8 mouse cellular contexts compared by ENCODE assay signal in genomic region chr1:38799304-38799703, GRCm38 (mm10). TPM values are rescaled to one million over a fixed set of nuclear protein-coding genes. Genes with fewer than 3 reads are reported as not detected.
DNase-seq lines count a peak whose midpoint lies in the region; ATAC-seq and TF ChIP-seq lines count a peak whose summit lies in the region.

No protein-coding gene starts in this region.

- TF ChIP-seq CTCF in forebrain, postnatal 0 days (IDR thresholded peaks at IDR 0.05; ENCODE audit: low read depth) = peak; percentile 86
- TF ChIP-seq CTCF in spleen, adult 2 months (IDR thresholded peaks at IDR 0.05; ENCODE audit: extremely low read depth, insufficient read depth, insufficient read length, insufficient replicate concordance) = peak; percentile 39; the same call in 1 of the 2 replicates

- ATAC-seq in forebrain, postnatal 0 days = peak; percentile 54; the same call in 1 of the 2 replicates
- no peak for ATAC-seq in forebrain, embryonic 16.5 days
- peak; percentile 47; the same call in 1 of the 2 replicates for ATAC-seq in midbrain, embryonic 12.5 days (ENCODE audit: low FRiP score, low read depth)

- no peaks in the 10 kb centered on the region for H3K27me3 ChIP-seq in forebrain, postnatal 0 days (ENCODE audit: insufficient read depth, low read length)
- H3K27me3 ChIP-seq in forebrain, embryonic 16.5 days (replicated peaks; ENCODE audit: control insufficient read depth, insufficient read depth, low read length) = no peaks in the 10 kb centered on the region
- H3K27me3 ChIP-seq in spleen, adult 2 months (ENCODE audit: control insufficient read depth, insufficient read depth, low read length) = no peaks in the 10 kb centered on the region
- H3K27me3 ChIP-seq in midbrain, embryonic 12.5 days = no peaks in the 10 kb centered on the region

- H3K4me2 ChIP-seq in forebrain, postnatal 0 days (ENCODE audit: low read depth) = no peak overlapping the region
- H3K4me2 ChIP-seq in forebrain, embryonic 16.5 days (ENCODE audit: low read length) = no peak overlapping the region
- no peak overlapping the region for H3K4me2 ChIP-seq in midbrain, embryonic 12.5 days (replicated peaks)

- H3K36me3 ChIP-seq in forebrain, postnatal 0 days (ENCODE audit: insufficient read depth) = peaks cover 40% of the 10 kb centered on the region
- H3K36me3 ChIP-seq in forebrain, embryonic 16.5 days (ENCODE audit: control insufficient read depth, insufficient read depth) = peaks cover 23% of the 10 kb centered on the region
- no peaks in the 10 kb centered on the region for H3K36me3 ChIP-seq in spleen, adult 2 months (ENCODE audit: control insufficient read depth, insufficient read depth, low read length)
- peaks cover 19% of the 10 kb centered on the region for H3K36me3 ChIP-seq in midbrain, embryonic 12.5 days

- peak; percentile 68 for DNase-seq in forebrain, postnatal 0 days
- no peak for DNase-seq in spleen, adult 2 months (ENCODE audit: low read depth in 1 of 2, low spot score in 2 of 2)
- no peak for DNase-seq in spleen, postnatal 14 days (ENCODE audit: low spot score in 2 of 2)
- peak; percentile 32 for DNase-seq in forelimb bud, embryonic 11.5 days (ENCODE audit: low read depth, low spot score)
- DNase-seq in yolk sac, embryonic 10.5 days (ENCODE audit: low spot score) = no peak
- DNase-seq in Muller cell, postnatal 12 days (ENCODE audit: inconsistent ontology term) = no peak

- no peak overlapping the region for H3K27ac ChIP-seq in forebrain, postnatal 0 days (ENCODE audit: low read depth, low read length)
- no peak overlapping the region for H3K27ac ChIP-seq in forebrain, embryonic 16.5 days (ENCODE audit: low read length)
- H3K27ac ChIP-seq in spleen, adult 2 months (ENCODE audit: insufficient read depth, low read length) = no peak overlapping the region
- no peak overlapping the region for H3K27ac ChIP-seq in midbrain, embryonic 12.5 days (replicated peaks)

- no peak overlapping the region for H3K9ac ChIP-seq in forebrain, postnatal 0 days
- no peak overlapping the region for H3K9ac ChIP-seq in forebrain, embryonic 16.5 days (replicated peaks; ENCODE audit: low read depth, low read length)
- no peak overlapping the region for H3K9ac ChIP-seq in midbrain, embryonic 12.5 days (replicated peaks)

- WGBS in forebrain, postnatal 0 days = 25% methylated on average over 3 of the region's 3 CpGs
- 32% methylated on average over 3 of the region's 3 CpGs for WGBS in forebrain, embryonic 16.5 days
- WGBS in spleen, adult 2 months = 37% methylated on average over 3 of the region's 3 CpGs
- 47% methylated on average over 3 of the region's 3 CpGs for WGBS in midbrain, embryonic 12.5 days

- no peaks in the 10 kb centered on the region for H3K4me1 ChIP-seq in forebrain, postnatal 0 days (ENCODE audit: insufficient read depth)
- H3K4me1 ChIP-seq in forebrain, embryonic 16.5 days (replicated peaks; ENCODE audit: control insufficient read depth, insufficient read depth, low read length) = no peaks in the 10 kb centered on the region
- H3K4me1 ChIP-seq in spleen, adult 2 months (ENCODE audit: control insufficient read depth, insufficient read depth, insufficient read length) = no peaks in the 10 kb centered on the region
- peaks cover 20% of the 10 kb centered on the region for H3K4me1 ChIP-seq in midbrain, embryonic 12.5 days

- no peak overlapping the region for H3K4me3 ChIP-seq in forebrain, postnatal 0 days (ENCODE audit: low read depth, low read length)
- no peak overlapping the region for H3K4me3 ChIP-seq in forebrain, embryonic 16.5 days (replicated peaks; ENCODE audit: low read length)
- no peak overlapping the region for H3K4me3 ChIP-seq in spleen, adult 2 months (ENCODE audit: extremely low read depth, insufficient read depth, insufficient read length)
- no peak overlapping the region for H3K4me3 ChIP-seq in midbrain, embryonic 12.5 days

- no peaks in the 10 kb centered on the region for H3K9me3 ChIP-seq in forebrain, postnatal 0 days (ENCODE audit: low read length)
- H3K9me3 ChIP-seq in forebrain, embryonic 16.5 days (ENCODE audit: control insufficient read depth, low read length) = no peaks in the 10 kb centered on the region
- H3K9me3 ChIP-seq in midbrain, embryonic 12.5 days = no peaks in the 10 kb centered on the region

- TF ChIP-seq POLR2A in spleen, adult 2 months (IDR thresholded peaks at IDR 0.05; ENCODE audit: low read depth, low read length) = no peak

RNA-seq across cellular contexts. Expression of gene Lonrf2, which starts 37.2 kb away (rescaled TPM):
- 103 and 143 TPM in 2 replicates for total RNA-seq in forebrain, postnatal 0 days (2014; rRNA removed)
- polyA plus RNA-seq in forebrain, postnatal 0 days (2015; fragmentation: Nextera tagmentation; extraction: Ambion mirVana) = 13.8 and 21.9 TPM in 2 replicates
- polyA plus RNA-seq in forebrain, embryonic 16.5 days (2015; fragmentation: Nextera tagmentation; extraction: Ambion mirVana) = 13.0 and 16.7 TPM in 2 replicates
- 0.02 and 0.05 TPM in 2 replicates for polyA plus RNA-seq in spleen, adult 2 months (2012; rRNA removed)
- 5.2 and 7.5 TPM in 2 replicates for polyA plus RNA-seq in midbrain, embryonic 12.5 days (2016; fragmentation: Nextera tagmentation; extraction: Ambion mirVana)

Comparison
In these comparisons a context has a peak if more than half of its experiments do, and no peak if none do; other contexts are left out.
1. DNase-seq: peak in forebrain, postnatal 0 days (single experiment) and forelimb bud, embryonic 11.5 days (single experiment); none in spleen, adult 2 months (0 of 2), spleen, postnatal 14 days (0 of 2), yolk sac, embryonic 10.5 days (single experiment) and Muller cell, postnatal 12 days (single experiment).